Mouse (Mus musculus) brain, embryonic 14.5 days (tissue): Measurements from ENCODE around the gene Gm36864.

Source experiments
- CTCF ChIP-seq: fragments of 200-500 bp; IDR thresholded peaks from 2 replicates; pipeline ENCODE4 v1.5.1; 2012; ENCODE audit warnings: inconsistent platforms, mild to moderate bottlenecking, moderate library complexity, borderline replicate concordance; ENCODE audit not compliant: insufficient read depth, insufficient read length; ENCODE audit errors: extremely low read depth
- POLR2A ChIP-seq: fragments of 200-500 bp; IDR thresholded peaks from 2 replicates; pipeline ENCODE4 v1.6.1; 2012; ENCODE audit warnings: mild to moderate bottlenecking, inconsistent platforms, borderline replicate concordance; ENCODE audit not compliant: poor library complexity, insufficient read depth, insufficient read length, severe bottlenecking; ENCODE audit errors: extremely low read depth

DNA sequence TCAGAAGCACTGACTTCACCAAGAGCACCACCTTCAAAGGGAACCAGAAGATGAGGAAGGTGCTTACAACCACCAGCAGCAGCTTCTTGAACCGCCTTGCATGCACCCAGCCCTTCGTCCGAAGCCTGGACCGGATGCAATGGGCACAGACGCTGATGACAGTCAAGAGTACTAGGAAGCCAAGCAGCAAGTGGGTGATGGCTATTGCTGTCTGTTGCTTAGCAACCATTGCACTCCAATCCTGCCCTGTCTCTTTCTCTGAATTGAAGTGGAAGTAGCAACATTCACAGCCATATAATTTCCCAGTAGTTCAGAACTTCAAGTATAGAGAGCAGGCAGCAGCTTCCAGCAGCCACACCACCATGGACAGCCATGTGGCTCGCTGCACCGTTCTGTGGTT lies 45.6 kb downstream of the Gm36864 start:
- TF ChIP-seq CTCF: no peak
- TF ChIP-seq POLR2A: no peak
